Mouse (Mus musculus): ENCODE data around the gene Aspg. TPM values are rescaled to one million over a fixed set of nuclear protein-coding genes. Genes with fewer than 3 reads are reported as not detected.

Gene Aspg
- polyA plus RNA-seq, 1 experiment, result not detected

- TF ChIP-seq GATA1 (IDR thresholded peaks at IDR 0.05; ENCODE audit: low read length) (no peak), TAL1 (IDR thresholded peaks at IDR 0.05; ENCODE audit: low read length) (no peak)
- Histone ChIP-seq H3K27me3 (ENCODE audit: control insufficient read depth) (no peaks in the 10 kb centered on the region), H3K36me3 (ENCODE audit: control insufficient read depth) (no peaks in the 10 kb centered on the region), H3K9me3 (ENCODE audit: control insufficient read depth, low read length) (no peaks in the 10 kb centered on the region), H3K4me3 (replicated peaks) (no peak overlapping the region), H3K4me1 (ENCODE audit: control insufficient read depth) (no peaks in the 10 kb centered on the region)
Measured at GRCm38 (mm10) chr12:112169240-112169639, 62.8 kb downstream of the Aspg start.

- Histone ChIP-seq H3K27me3 (ENCODE audit: control insufficient read depth) (no peaks in the 10 kb centered on the region), H3K9me3 (ENCODE audit: control insufficient read depth, low read length) (no peaks in the 10 kb centered on the region), H3K4me3 (replicated peaks) (no peak overlapping the region), H3K4me1 (ENCODE audit: control insufficient read depth) (no peaks in the 10 kb centered on the region), H3K36me3 (ENCODE audit: control insufficient read depth) (no peaks in the 10 kb centered on the region)
- TF ChIP-seq GATA1 (IDR thresholded peaks at IDR 0.05; ENCODE audit: low read length) (no peak), TAL1 (IDR thresholded peaks at IDR 0.05; ENCODE audit: low read length) (no peak)
Measured at GRCm38 (mm10) chr12:112170671-112171574, 64.4 kb downstream of the Aspg start.

GRCm38 (mm10) chr12:112171657-112172056 is 65.2 kb downstream of the Aspg start:
- Histone ChIP-seq H3K27me3 (ENCODE audit: control insufficient read depth) (no peaks in the 10 kb centered on the region), H3K36me3 (ENCODE audit: control insufficient read depth) (no peaks in the 10 kb centered on the region), H3K9me3 (ENCODE audit: control insufficient read depth, low read length) (no peaks in the 10 kb centered on the region), H3K4me1 (ENCODE audit: control insufficient read depth) (no peaks in the 10 kb centered on the region), H3K4me3 (replicated peaks) (no peak overlapping the region)
- TF ChIP-seq GATA1 (IDR thresholded peaks at IDR 0.05; ENCODE audit: low read length), result no peak
- no peak for TF ChIP-seq TAL1 (IDR thresholded peaks at IDR 0.05; ENCODE audit: low read length)

GRCm38 (mm10) chr12:112172214-112172613 is 65.7 kb downstream of the Aspg start:
- TF ChIP-seq GATA1 (IDR thresholded peaks at IDR 0.05; ENCODE audit: low read length) (no peak), TAL1 (IDR thresholded peaks at IDR 0.05; ENCODE audit: low read length) (no peak)
- H3K9me3 ChIP-seq (ENCODE audit: control insufficient read depth, low read length), result no peaks in the 10 kb centered on the region
- no peaks in the 10 kb centered on the region for H3K4me1 ChIP-seq (ENCODE audit: control insufficient read depth)
- H3K27me3 ChIP-seq (ENCODE audit: control insufficient read depth), result no peaks in the 10 kb centered on the region
- no peak overlapping the region for H3K4me3 ChIP-seq (replicated peaks)
- H3K36me3 ChIP-seq (ENCODE audit: control insufficient read depth), result no peaks in the 10 kb centered on the region

Other genes with a start within 250 kb of the Aspg start
- 0.79 and 0.81 TPM in 2 replicates for gene Ppp1r13b, start 198.6 kb upstream of the Aspg start, polyA plus RNA-seq (2012)
- 3.3 and 4.1 TPM in 2 replicates for gene Atp5mpl, start 139.7 kb upstream of the Aspg start, polyA plus RNA-seq (2012)
- gene Tdrd9, start 135.1 kb upstream of the Aspg start, polyA plus RNA-seq (2012), result not detected in 2 replicates
- gene Rd3l, start 125.4 kb upstream of the Aspg start, polyA plus RNA-seq (2012), result not detected in 2 replicates
- gene Kif26a, start 39.5 kb downstream of the Aspg start, polyA plus RNA-seq (2012), result 0.01 TPM in 1 of 2 replicates, not detected in the other